Mouse (Mus musculus) kidney, embryonic 15.5 days (tissue): ENCODE measurements at regions not wholly inside any gene's neighbourhood (a gene's known extent, or its start where the extent isn't known, plus 50 kb on each side); places are given as distances from the start of the nearest gene placed in this dataset.

Experiments
- ATAC-seq: fragments of 200-750 bp; cut with Nextera tagmentation; replicated peaks from 2 replicates; pipeline ENCODE4 v1.8.0; 2017; ENCODE audit warnings: moderate TSS enrichment; ENCODE audit not compliant: low FRiP score
- H3K27ac ChIP-seq: fragments of 300-500 bp; sonication (generic); 2 replicates; pipeline ENCODE4 v1.5.1; 2015; ENCODE audit warnings: mild to moderate bottlenecking, inconsistent platforms
- H3K27me3 ChIP-seq: fragments of 300-500 bp; sonication (generic); 2 replicates; pipeline ENCODE4 v1.6.1; 2015; ENCODE audit warnings: inconsistent platforms
- H3K36me3 ChIP-seq: fragments of 300-500 bp; sonication (generic); 2 replicates; pipeline ENCODE4 v1.6.1; 2015; ENCODE audit warnings: inconsistent platforms
- H3K4me1 ChIP-seq: fragments of 300-500 bp; sonication (generic); 2 replicates; pipeline ENCODE4 v1.6.1; 2015; ENCODE audit warnings: inconsistent platforms
- H3K4me2 ChIP-seq: fragments of 300-500 bp; sonication (generic); 2 replicates; pipeline ENCODE4 v1.6.1; 2015; ENCODE audit warnings: moderate library complexity, mild to moderate bottlenecking, inconsistent platforms
- H3K4me3 ChIP-seq: fragments of 300-500 bp; sonication (generic); replicated peaks from 2 replicates; pipeline ENCODE4 v1.5.1; 2015; ENCODE audit warnings: mild to moderate bottlenecking, inconsistent platforms
- H3K9ac ChIP-seq: fragments of 300-500 bp; sonication (generic); 2 replicates; pipeline ENCODE4 v1.6.1; 2015; ENCODE audit warnings: mild to moderate bottlenecking, inconsistent platforms
- H3K9me3 ChIP-seq: fragments of 300-500 bp; sonication (generic); replicated peaks from 2 replicates; pipeline ENCODE4 v1.6.1; 2016; ENCODE audit warnings: inconsistent platforms
- WGBS: fragments of 180-500 bp; shearing (Covaris S2); methylation state at CpG from one replicate; pipeline ENCODE4 v1.1.7; 2015; ENCODE audit warnings: mixed read lengths; 5-methylcytosine and 5-hydroxymethylcytosine counted together

GRCm38 (mm10) chr8:47615061-47615460 is 60.3 kb downstream of the Ing2 start:
- H3K4me2 ChIP-seq = no peak overlapping the region
- ATAC-seq = no peak
- no peaks in the 10 kb centered on the region for H3K9me3 ChIP-seq
- 0 out of 2 replicates have a peak, but pooled peaks cover 1% of the 10 kb centered on the region for H3K4me1 ChIP-seq
- 93% methylated on average over 8 of the region's 8 CpGs for WGBS
- H3K4me3 ChIP-seq = no peak overlapping the region
- no peaks in the 10 kb centered on the region for H3K27me3 ChIP-seq
- H3K36me3 ChIP-seq = no peaks in the 10 kb centered on the region
- no peak overlapping the region for H3K27ac ChIP-seq
- H3K9ac ChIP-seq = no peak overlapping the region

GRCm38 (mm10) chr8:47611773-47612433 is 63.5 kb downstream of the Ing2 start:
- Histone ChIP-seq H3K27me3 (no peaks in the 10 kb centered on the region), H3K27ac (no peak overlapping the region), H3K4me2 (no peak overlapping the region), H3K4me3 (no peak overlapping the region), H3K9ac (no peak overlapping the region), H3K9me3 (no peaks in the 10 kb centered on the region), H3K4me1 (0 out of 2 replicates have a peak, but pooled peaks cover 4% of the 10 kb centered on the region), H3K36me3 (no peaks in the 10 kb centered on the region)
- no peak for ATAC-seq
- WGBS = 86% methylated on average over 11 of the region's 11 CpGs

- WGBS = 56% methylated on average over 5 of the region's 5 CpGs
- ATAC-seq = peak; percentile 82
- H3K27me3 ChIP-seq = no peaks in the 10 kb centered on the region
- H3K9me3 ChIP-seq = no peaks in the 10 kb centered on the region
- no peaks in the 10 kb centered on the region for H3K36me3 ChIP-seq
- H3K4me1 ChIP-seq = 0 out of 2 replicates have a peak, but pooled peaks cover 4% of the 10 kb centered on the region
- no peak overlapping the region for H3K27ac ChIP-seq
- H3K9ac ChIP-seq = no peak overlapping the region
- no peak overlapping the region for H3K4me3 ChIP-seq
- H3K4me2 ChIP-seq = no peak overlapping the region
These were observed 65.4 kb downstream of the Ing2 start for GRCm38 (mm10) chr8:47609969-47610368.

- Histone ChIP-seq H3K36me3 (no peaks in the 10 kb centered on the region), H3K27me3 (no peaks in the 10 kb centered on the region), H3K9me3 (no peaks in the 10 kb centered on the region), H3K27ac (no peak overlapping the region), H3K4me1 (peaks cover 8% of the 10 kb centered on the region), H3K4me3 (no peak overlapping the region), H3K9ac (no peak overlapping the region), H3K4me2 (no peak overlapping the region)
- WGBS = 56% methylated on average over 8 of the region's 8 CpGs
- no peak for ATAC-seq
These were observed 70.9 kb downstream of the Rwdd4a start for GRCm38 (mm10) chr8:47604198-47604835.
